Mouse (Mus musculus) lung, adult 2 months (tissue): Measurements from ENCODE around the gene Iglon5.

Experiments used
- CTCF ChIP-seq: fragments of 200-500 bp; IDR thresholded peaks from 2 replicates; pipeline ENCODE4 v1.5.1; 2011; ENCODE audit warnings: mild to moderate bottlenecking, low read length, control low read depth; ENCODE audit not compliant: insufficient read depth
- POLR2A ChIP-seq: fragments of 200-500 bp; IDR thresholded peaks from 2 replicates; pipeline ENCODE4 v1.6.1; 2011; ENCODE audit warnings: low read depth, mild to moderate bottlenecking, control low read depth, low read length, borderline replicate concordance; ENCODE audit errors: extremely low read depth

DNA sequence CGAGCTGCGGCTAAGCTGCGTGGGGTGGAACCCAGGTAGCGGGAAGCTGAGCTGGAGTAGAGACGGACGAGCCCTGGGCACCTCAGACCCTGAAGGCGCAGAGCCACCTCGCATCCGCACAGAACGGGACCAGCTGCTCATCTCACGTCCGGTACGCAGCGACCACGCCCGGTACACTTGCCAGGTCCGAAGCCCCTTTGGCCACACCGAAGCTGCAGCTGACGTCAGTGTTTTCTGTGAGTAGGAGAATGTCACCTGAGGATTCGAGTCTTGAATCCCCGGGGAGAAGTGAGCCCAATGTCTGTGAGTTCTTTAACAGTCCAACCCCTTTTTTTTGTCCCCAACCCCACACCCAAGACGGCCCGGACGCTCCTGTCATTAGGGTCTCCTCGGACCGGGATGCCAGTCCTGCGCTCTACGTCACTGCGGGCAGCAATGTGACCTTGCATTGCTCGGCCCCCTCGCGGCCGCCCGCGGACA, 25.0 kb downstream of the Iglon5 start:
- 0 out of 2 replicates have a peak, but pooled peaks have one; percentile 5 for TF ChIP-seq CTCF
- no peak for TF ChIP-seq POLR2A
